Mouse (Mus musculus) spleen, adult 2 months (tissue): ENCODE results near the gene Tcf20. TPM values are rescaled to one million over a fixed set of nuclear protein-coding genes. Genes with fewer than 3 reads are reported as not detected.

Experiments used
- DNase-seq, 2 experiments: peaks; one replicate each; pipeline versions ENCODE4 v3.0.0 to v3.0.0-alpha.2; 2012 to 2021; ENCODE audit warnings: low spot score in 2 of 2, low read depth in 1 of 2
- H3K27ac ChIP-seq: fragments of 200-500 bp; 2 replicates; pipeline ENCODE4 v1.5.1; 2012; ENCODE audit warnings: low read length, inconsistent platforms; ENCODE audit not compliant: insufficient read depth
- H3K27me3 ChIP-seq: fragments of 200-500 bp; 2 replicates; pipeline ENCODE4 v1.6.1; 2012; ENCODE audit warnings: mild to moderate bottlenecking, moderate library complexity, low read length, inconsistent platforms; ENCODE audit not compliant: control insufficient read depth, insufficient read depth
- H3K36me3 ChIP-seq: fragments of 200-500 bp; 2 replicates; pipeline ENCODE4 v1.6.1; 2012; ENCODE audit warnings: mild to moderate bottlenecking, low read length, inconsistent platforms; ENCODE audit not compliant: control insufficient read depth, insufficient read depth
- H3K4me1 ChIP-seq: fragments of 200-500 bp; 2 replicates; pipeline ENCODE4 v1.6.1; 2011; ENCODE audit warnings: inconsistent platforms; ENCODE audit not compliant: control insufficient read depth, insufficient read depth, insufficient read length
- H3K4me3 ChIP-seq: fragments of 200-500 bp; 2 replicates; pipeline ENCODE4 v1.5.1; 2011; ENCODE audit warnings: mild to moderate bottlenecking, inconsistent platforms; ENCODE audit not compliant: insufficient read depth, insufficient read length; ENCODE audit errors: extremely low read depth
- CTCF ChIP-seq: fragments of 200-500 bp; IDR thresholded peaks from 2 replicates; pipeline ENCODE4 v1.5.1; 2011; ENCODE audit warnings: mild to moderate bottlenecking, inconsistent platforms; ENCODE audit not compliant: insufficient read depth, insufficient read length, insufficient replicate concordance; ENCODE audit errors: extremely low read depth
- POLR2A ChIP-seq: fragments of 200-500 bp; IDR thresholded peaks from 2 replicates; pipeline ENCODE4 v1.6.1; 2011; ENCODE audit warnings: low read depth, low read length, inconsistent platforms
- WGBS: fragments of 180-500 bp; shearing (Covaris S2); methylation state at CpG from one replicate; pipeline ENCODE4 v1.1.7; 2018; 5-methylcytosine and 5-hydroxymethylcytosine counted together
- polyA plus RNA-seq: library from polyadenylated mRNA; depleted of rRNA; stranded (reverse); fragments of >200 nt; gene quantifications from 2 replicates; pipeline ENCODE4 v1.2.3, GENCODE M21; 2012

The Tcf20 gene
- polyA plus RNA-seq, 1 experiment = 21.4 TPM

GRCm38 (mm10) chr15:82928023-82928422, 59.6 kb downstream of the Tcf20 start:
- TF ChIP-seq CTCF (no peak), POLR2A (no peak)
- Histone ChIP-seq H3K27me3 (no peaks in the 10 kb centered on the region), H3K4me1 (no peaks in the 10 kb centered on the region), H3K27ac (no peak overlapping the region), H3K36me3 (no peaks in the 10 kb centered on the region), H3K4me3 (no peak overlapping the region)
- WGBS = 20% methylated on average over 6 of the region's 6 CpGs
- no peak for DNase-seq

GRCm38 (mm10) chr15:82927057-82927456, 60.6 kb downstream of the Tcf20 start:
- no peak for DNase-seq
- no peak overlapping the region for H3K4me3 ChIP-seq
- no peaks in the 10 kb centered on the region for H3K4me1 ChIP-seq
- no peaks in the 10 kb centered on the region for H3K36me3 ChIP-seq
- no peaks in the 10 kb centered on the region for H3K27me3 ChIP-seq
- WGBS = 76% methylated on average over 5 of the region's 5 CpGs
- no peak for TF ChIP-seq CTCF
- TF ChIP-seq POLR2A = no peak
- H3K27ac ChIP-seq = no peak overlapping the region

GRCm38 (mm10) chr15:82924679-82925425, 62.8 kb downstream of the Tcf20 start:
- Histone ChIP-seq H3K27ac (no peak overlapping the region), H3K4me3 (no peak overlapping the region), H3K36me3 (no peaks in the 10 kb centered on the region), H3K27me3 (no peaks in the 10 kb centered on the region), H3K4me1 (no peaks in the 10 kb centered on the region; the same call in 1 of the 2 replicates)
- DNase-seq = no peak
- WGBS = 57% methylated on average over 11 of the region's 11 CpGs
- TF ChIP-seq POLR2A (no peak), CTCF (no peak)

GRCm38 (mm10) chr15:82923531-82923930, 64.1 kb downstream of the Tcf20 start:
- 71% methylated on average over 5 of the region's 5 CpGs for WGBS
- Histone ChIP-seq H3K27ac (no peak overlapping the region), H3K36me3 (no peaks in the 10 kb centered on the region), H3K27me3 (no peaks in the 10 kb centered on the region), H3K4me1 (no peaks in the 10 kb centered on the region; the same call in 1 of the 2 replicates), H3K4me3 (no peak overlapping the region)
- DNase-seq = no peak
- TF ChIP-seq POLR2A = no peak
- TF ChIP-seq CTCF = no peak

- WGBS = 62% methylated on average over 4 of the region's 4 CpGs
- no peak for DNase-seq
- Histone ChIP-seq H3K27me3 (no peaks in the 10 kb centered on the region), H3K36me3 (no peaks in the 10 kb centered on the region), H3K27ac (no peak overlapping the region), H3K4me3 (no peak overlapping the region), H3K4me1 (no peaks in the 10 kb centered on the region; the same call in 1 of the 2 replicates)
- TF ChIP-seq CTCF = no peak
Measured at GRCm38 (mm10) chr15:82922755-82923154, 64.9 kb downstream of the Tcf20 start.

- H3K36me3 ChIP-seq = no peaks in the 10 kb centered on the region
- WGBS = 9% methylated on average over 12 of the region's 12 CpGs
- no peaks in the 10 kb centered on the region; the same call in 1 of the 2 replicates for H3K4me1 ChIP-seq
- no peaks in the 10 kb centered on the region for H3K27me3 ChIP-seq
- TF ChIP-seq POLR2A = no peak
- TF ChIP-seq CTCF = no peak
- DNase-seq = peak in 1 of 2 experiments; percentile 45
- H3K4me3 ChIP-seq = no peak overlapping the region
- no peak overlapping the region for H3K27ac ChIP-seq
Measured at GRCm38 (mm10) chr15:82922052-82922451, 65.6 kb downstream of the Tcf20 start.

GRCm38 (mm10) chr15:82921559-82921958, 66.1 kb downstream of the Tcf20 start:
- no peak for DNase-seq
- no peak overlapping the region for H3K4me3 ChIP-seq
- 33% methylated on average over 1 of the region's 1 CpGs for WGBS

More at GRCm38 (mm10) chr15:82921559-82921958, 66.1 kb downstream of the Tcf20 start:
- no peaks in the 10 kb centered on the region; the same call in 1 of the 2 replicates for H3K4me1 ChIP-seq
- H3K36me3 ChIP-seq = no peaks in the 10 kb centered on the region
- TF ChIP-seq POLR2A (no peak), CTCF (no peak)
- no peak overlapping the region for H3K27ac ChIP-seq
- H3K27me3 ChIP-seq = no peaks in the 10 kb centered on the region
